Mouse (Mus musculus) brain, embryonic 14.5 days (tissue): ENCODE results near the gene Prkg1. TPM values are rescaled to one million over a fixed set of nuclear protein-coding genes. Genes with fewer than 3 reads are reported as not detected.

ENCODE experiments used
- DNase-seq: peaks from one replicate; pipeline ENCODE4 v3.0.0-alpha.2; 2011; ENCODE audit warnings: low read depth
- CTCF ChIP-seq: fragments of 200-500 bp; IDR thresholded peaks from 2 replicates; pipeline ENCODE4 v1.5.1; 2012; ENCODE audit warnings: inconsistent platforms, mild to moderate bottlenecking, moderate library complexity, borderline replicate concordance; ENCODE audit not compliant: insufficient read depth, insufficient read length; ENCODE audit errors: extremely low read depth
- POLR2A ChIP-seq: fragments of 200-500 bp; IDR thresholded peaks from 2 replicates; pipeline ENCODE4 v1.6.1; 2012; ENCODE audit warnings: mild to moderate bottlenecking, inconsistent platforms, borderline replicate concordance; ENCODE audit not compliant: poor library complexity, insufficient read depth, insufficient read length, severe bottlenecking; ENCODE audit errors: extremely low read depth
- polyA plus RNA-seq: library from polyadenylated mRNA; depleted of rRNA; stranded (reverse); fragments of >200 nt; gene quantifications from 2 replicates; pipeline ENCODE4 v1.2.3, GENCODE M21; 2012

Gene Prkg1
- polyA plus RNA-seq, 1 experiment = 4.5 TPM

- DNase-seq = peak; percentile 29
- TF ChIP-seq POLR2A (no peak), CTCF (no peak)
Observed at GRCm38 (mm10) chr19:31338355-31339101, 426.3 kb downstream of the Prkg1 start.

DNA sequence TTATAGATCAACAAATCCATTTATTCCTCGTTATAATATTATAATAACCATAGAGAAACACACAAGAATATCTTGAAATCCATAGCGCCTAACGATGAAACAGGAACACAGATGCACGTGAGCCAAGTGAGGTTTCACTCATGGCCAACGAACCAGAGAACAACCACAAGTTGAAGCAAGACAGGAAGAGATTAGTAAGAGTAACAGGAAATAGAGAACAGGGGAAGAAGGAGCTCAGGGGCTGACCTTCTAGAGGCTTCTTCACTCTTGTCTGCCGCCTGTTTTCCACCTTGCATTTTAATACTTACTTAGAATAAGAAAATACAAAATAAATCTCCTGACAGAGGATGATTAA is 427.0 kb downstream of the Prkg1 start:
- DNase-seq = no peak
- TF ChIP-seq POLR2A (no peak), CTCF (no peak)

DNA sequence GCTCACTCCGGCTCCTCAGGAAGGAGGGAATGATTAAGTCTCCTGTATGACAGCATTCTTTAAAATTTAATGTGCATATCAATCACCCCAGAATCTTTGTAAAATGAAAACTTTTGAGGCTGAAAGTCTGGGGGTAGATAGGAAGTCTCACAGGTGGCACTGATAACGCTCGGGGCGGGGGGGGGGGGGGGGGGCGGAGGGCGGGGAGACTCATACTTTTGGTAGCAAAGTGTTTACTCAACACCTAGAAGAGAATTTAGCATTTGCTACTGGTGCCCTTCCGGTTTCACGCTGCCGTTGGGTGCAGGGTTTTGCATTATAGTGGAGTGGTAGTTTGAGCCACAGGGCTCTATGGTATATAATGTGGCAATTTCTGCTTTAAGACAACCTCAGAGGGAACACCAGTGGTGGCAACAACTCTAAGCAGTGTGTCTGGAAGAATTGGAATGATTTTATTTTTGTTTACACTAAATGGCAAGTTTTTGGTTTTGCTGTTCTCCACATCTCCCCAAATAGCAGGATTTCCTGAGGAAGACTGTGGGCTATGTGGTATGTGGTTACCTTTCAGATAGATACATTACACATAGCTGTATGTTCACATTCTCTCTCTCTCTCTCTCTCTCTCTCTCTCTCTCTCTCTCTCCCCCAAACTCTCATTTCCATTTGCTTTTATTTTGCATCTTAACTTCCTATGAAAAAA is 427.5 kb downstream of the Prkg1 start:
- no peak for DNase-seq
- TF ChIP-seq CTCF (no peak), POLR2A (no peak)

- TF ChIP-seq POLR2A (no peak), CTCF (no peak)
- no peak for DNase-seq
Observed at GRCm38 (mm10) chr19:31336381-31336780, 428.5 kb downstream of the Prkg1 start.

DNA sequence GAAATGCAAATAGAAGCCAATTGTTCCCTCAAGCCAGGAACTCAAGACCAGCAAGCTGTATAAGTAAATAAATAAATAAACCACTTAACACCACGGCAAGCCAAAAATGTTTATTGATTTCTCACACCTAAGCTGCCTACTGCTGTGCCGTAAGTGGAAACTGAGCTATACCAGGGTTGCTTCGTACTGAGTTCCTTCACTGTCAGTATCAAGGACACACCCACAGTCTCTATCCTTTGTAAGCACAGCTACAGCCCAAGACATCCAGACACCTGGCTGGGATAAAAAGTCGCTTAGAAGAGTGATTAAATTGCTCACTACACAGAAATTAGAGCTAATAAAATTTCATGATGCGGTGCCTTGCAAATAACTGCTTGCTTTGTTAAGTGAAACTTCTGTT is 434.9 kb downstream of the Prkg1 start:
- no peak for DNase-seq
- TF ChIP-seq POLR2A (no peak), CTCF (no peak)

DNA sequence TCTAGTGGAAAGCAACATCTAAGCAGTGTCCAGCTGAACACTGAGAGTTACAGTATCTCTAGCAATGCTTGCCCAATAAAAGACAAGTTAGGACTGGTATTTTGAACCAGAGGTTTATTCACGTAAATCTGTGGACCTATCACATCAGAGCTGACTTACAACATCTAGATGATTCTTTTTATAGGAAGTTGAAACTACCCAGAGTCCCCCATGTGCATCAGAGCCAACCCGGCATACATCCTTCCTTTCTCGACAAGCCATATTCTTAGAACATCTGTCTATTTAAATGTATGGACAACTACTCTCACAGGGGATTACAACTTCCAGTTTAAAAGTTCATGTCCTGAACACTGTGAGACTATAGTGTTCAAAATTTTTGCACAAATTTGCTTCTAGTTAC is 460.1 kb downstream of the Prkg1 start:
- TF ChIP-seq CTCF (no peak), POLR2A (no peak)
- no peak for DNase-seq

DNA sequence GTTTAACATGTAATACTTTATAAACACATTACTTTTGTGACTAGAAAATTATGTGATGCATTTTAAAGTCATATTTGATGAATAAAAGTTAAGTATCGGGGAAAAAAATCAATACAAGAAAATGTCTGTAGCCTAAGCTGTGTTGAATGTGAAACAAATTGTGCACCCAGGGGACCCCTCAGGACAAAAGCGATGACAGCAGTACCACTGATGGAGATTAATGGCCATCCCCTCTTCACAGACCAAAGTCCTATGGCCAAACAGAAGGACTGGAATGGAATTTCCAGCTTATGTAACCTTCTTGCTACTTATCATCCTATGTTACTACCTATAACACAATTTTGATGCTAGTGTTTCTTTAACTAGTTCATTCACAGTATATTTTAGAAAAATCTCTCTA is 473.6 kb downstream of the Prkg1 start:
- TF ChIP-seq POLR2A = no peak
- no peak for TF ChIP-seq CTCF
- no peak for DNase-seq

GRCm38 (mm10) chr19:31284581-31284980 is 480.3 kb downstream of the Prkg1 start:
- TF ChIP-seq POLR2A = no peak
- TF ChIP-seq CTCF = no peak

GRCm38 (mm10) chr19:31284126-31284525 is 480.7 kb downstream of the Prkg1 start:
- DNase-seq = no peak
- no peak for TF ChIP-seq CTCF
- no peak for TF ChIP-seq POLR2A

More at GRCm38 (mm10) chr19:31284581-31284980, 480.3 kb downstream of the Prkg1 start:
- DNase-seq = peak; percentile 83

- peak; percentile 78 for DNase-seq
Observed at GRCm38 (mm10) chr19:31283617-31284016, 481.2 kb downstream of the Prkg1 start.

GRCm38 (mm10) chr19:31279797-31280486 is 484.9 kb downstream of the Prkg1 start:
- DNase-seq = peak; percentile 42
- TF ChIP-seq CTCF (no peak), POLR2A (no peak)

More at GRCm38 (mm10) chr19:31283617-31284016, 481.2 kb downstream of the Prkg1 start:
- TF ChIP-seq CTCF (no peak), POLR2A (no peak)
